Mouse (Mus musculus) E14TG2a.4 (cell line): Measurements from ENCODE around the gene Nid1.
"Not testable (repeated sequence)": the region's sequence is repeated elsewhere in the genome, so short reads cannot be mapped to it uniquely, and the experiment has no call there.

Experiments
- CTCF ChIP-seq: conservative IDR thresholded peaks from 2 replicates; pipeline ENCODE4 v1.5.1; 2014; ENCODE audit warnings: low read length
- NANOG ChIP-seq: IDR thresholded peaks from 2 replicates; pipeline ENCODE4 v1.6.1; 2014; ENCODE audit warnings: borderline replicate concordance, low read length, mixed read lengths
- POU5F1 ChIP-seq: IDR thresholded peaks from 2 replicates; pipeline ENCODE4 v1.6.1; 2014; ENCODE audit warnings: low read length, borderline replicate concordance

DNA sequence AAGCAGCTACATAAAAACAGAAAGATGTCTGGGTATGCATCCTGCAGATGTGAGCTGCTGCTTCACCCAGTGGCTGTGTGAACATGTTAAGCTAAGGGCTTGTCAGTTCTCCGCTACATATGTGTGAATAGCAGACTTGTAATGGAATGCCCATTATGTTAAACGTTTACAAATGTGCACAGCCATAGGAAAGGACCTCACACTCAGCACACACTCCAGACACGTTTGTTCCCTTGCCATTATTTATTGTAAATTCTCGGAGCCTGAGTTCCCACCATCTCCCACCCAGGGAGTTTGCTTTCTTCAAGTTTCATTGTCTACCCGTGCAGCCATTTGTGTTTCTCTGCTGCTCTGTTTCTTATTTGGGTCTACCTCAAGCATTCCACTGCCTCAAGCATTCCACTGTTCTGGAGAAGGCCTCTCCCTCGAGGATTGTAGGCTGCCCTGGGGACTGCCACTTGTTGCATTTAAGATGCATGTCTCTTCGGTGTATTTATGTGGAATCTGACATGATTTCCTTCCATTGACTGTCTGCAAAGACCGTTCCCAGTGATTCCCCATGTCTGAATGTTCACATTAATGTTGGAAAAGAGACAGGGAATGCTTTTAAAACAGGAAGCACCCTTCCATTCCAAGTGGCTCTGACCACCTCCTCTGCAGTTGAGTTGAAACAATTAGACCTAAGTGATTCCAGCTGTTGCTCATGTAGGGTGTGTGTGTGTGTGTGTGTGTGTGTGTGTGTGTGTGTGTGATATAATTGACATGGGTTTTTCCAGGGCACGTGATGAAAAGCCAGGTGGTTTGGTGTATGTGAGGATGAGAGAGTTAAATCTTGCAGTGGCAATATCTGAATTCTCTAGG lies 18.5 kb downstream of the Nid1 start:
- TF ChIP-seq CTCF, NANOG, POU5F1: not testable (repeated sequence)
